Mouse (Mus musculus) midbrain, embryonic 16.5 days (tissue): ENCODE measurements around the gene Tmod3. TPM values are rescaled to one million over a fixed set of nuclear protein-coding genes. Genes with fewer than 3 reads are reported as not detected.
A peak's percentile ranks its signal among the peaks of the same experiment; 100 is the strongest.
"Not testable (repeated sequence)": the region's sequence is repeated elsewhere in the genome, so short reads cannot be mapped to it uniquely, and the experiment has no call there.

Experiments
- ATAC-seq: fragments of 200-750 bp; cut with Nextera tagmentation; 2 replicates; pipeline ENCODE4 v1.8.0; 2017; ENCODE audit warnings: moderate TSS enrichment
- H3K27ac ChIP-seq: fragments of 300-500 bp; sonication (generic); 2 replicates; pipeline ENCODE4 v1.5.1; 2014; ENCODE audit warnings: mild to moderate bottlenecking, low read length, mixed read lengths
- H3K27me3 ChIP-seq: fragments of 300-500 bp; sonication (generic); 2 replicates; pipeline ENCODE4 v1.6.1; 2014; ENCODE audit warnings: low read depth, low read length, mixed read lengths; ENCODE audit not compliant: control insufficient read depth, insufficient read depth
- H3K36me3 ChIP-seq: fragments of 300-500 bp; sonication (generic); 2 replicates; pipeline ENCODE4 v1.6.1; 2014; ENCODE audit warnings: mild to moderate bottlenecking, low read length, moderate library complexity, mixed read lengths; ENCODE audit not compliant: control insufficient read depth, insufficient read depth
- H3K4me1 ChIP-seq: fragments of 300-500 bp; sonication (generic); 2 replicates; pipeline ENCODE4 v1.6.1; 2014; ENCODE audit warnings: mild to moderate bottlenecking, low read length, mixed read lengths; ENCODE audit not compliant: control insufficient read depth, insufficient read depth
- H3K4me2 ChIP-seq: fragments of 300-500 bp; sonication (generic); 2 replicates; pipeline ENCODE4 v1.6.1; 2014; ENCODE audit warnings: mild to moderate bottlenecking, low read length, mixed read lengths
- H3K4me3 ChIP-seq: fragments of 300-500 bp; sonication (generic); 2 replicates; pipeline ENCODE4 v1.5.1; 2014; ENCODE audit warnings: low read depth, mild to moderate bottlenecking, low read length, moderate library complexity, mixed read lengths
- H3K9ac ChIP-seq: fragments of 300-500 bp; sonication (generic); 2 replicates; pipeline ENCODE4 v1.6.1; 2014; ENCODE audit warnings: low read depth, low read length, mixed read lengths
- H3K9me3 ChIP-seq: fragments of 300-500 bp; sonication (generic); replicated peaks from 2 replicates; pipeline ENCODE4 v1.6.1; 2014; ENCODE audit warnings: mild to moderate bottlenecking, low read length, mixed read lengths; ENCODE audit not compliant: control insufficient read depth, poor library complexity, severe bottlenecking
- WGBS: fragments of 180-500 bp; shearing (Covaris S2); extraction: QIAGEN DNeasy Blood & Tissue Kit; methylation state at CpG from one replicate; pipeline ENCODE4 v1.1.7; 2014; 5-methylcytosine and 5-hydroxymethylcytosine counted together
- polyA plus RNA-seq: library from polyadenylated mRNA; unstranded; fragments of >200 nt; fragmentation: Nextera tagmentation; extraction: Ambion mirVana; gene quantifications from 2 replicates; pipeline ENCODE4 v1.2.1, GENCODE M21; 2015

The Tmod3 gene
- polyA plus RNA-seq, 1 experiment from 2014 or later = 78.0 TPM

GRCm38 (mm10) chr9:75541497-75541896 lies 18.0 kb downstream of the Tmod3 start:
- H3K4me1 ChIP-seq = no peaks in the 10 kb centered on the region
- WGBS = 24% methylated on average over 5 of the region's 5 CpGs

DNA sequence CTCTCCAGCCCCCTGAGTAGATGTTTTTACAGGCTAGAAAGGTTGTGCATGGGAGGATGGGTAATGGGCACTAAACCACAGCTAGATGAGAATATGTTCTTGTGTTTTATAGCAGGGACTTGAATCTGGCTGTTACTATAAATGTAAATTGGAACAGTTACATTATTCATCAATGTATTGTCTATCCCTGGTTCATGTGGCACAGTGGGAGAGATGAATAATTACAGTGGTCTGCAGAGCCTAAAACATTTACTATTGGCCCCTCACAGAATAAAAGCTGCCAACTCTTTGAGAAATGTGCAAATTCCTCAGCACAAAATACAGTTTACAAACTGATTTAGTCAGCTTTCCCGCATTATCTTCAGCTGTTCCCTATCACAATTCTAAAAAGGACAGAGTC lies 23.0 kb downstream of the Tmod3 start:
- Histone ChIP-seq H3K36me3 (no peaks in the 10 kb centered on the region), H3K9ac (no peak overlapping the region), H3K4me1 (no peaks in the 10 kb centered on the region), H3K9me3 (no peaks in the 10 kb centered on the region), H3K4me3 (no peak overlapping the region), H3K27ac (no peak overlapping the region), H3K4me2 (no peak overlapping the region), H3K27me3 (no peaks in the 10 kb centered on the region)
- ATAC-seq = no peak
- WGBS = 74% methylated on average over 1 of the region's 1 CpGs

More at GRCm38 (mm10) chr9:75541497-75541896, 18.0 kb downstream of the Tmod3 start:
- Histone ChIP-seq H3K9ac (no peak overlapping the region), H3K9me3 (no peaks in the 10 kb centered on the region), H3K27ac (no peak overlapping the region), H3K4me3 (no peak overlapping the region), H3K4me2 (no peak overlapping the region), H3K36me3 (no peaks in the 10 kb centered on the region), H3K27me3 (no peaks in the 10 kb centered on the region)
- no peak for ATAC-seq

DNA sequence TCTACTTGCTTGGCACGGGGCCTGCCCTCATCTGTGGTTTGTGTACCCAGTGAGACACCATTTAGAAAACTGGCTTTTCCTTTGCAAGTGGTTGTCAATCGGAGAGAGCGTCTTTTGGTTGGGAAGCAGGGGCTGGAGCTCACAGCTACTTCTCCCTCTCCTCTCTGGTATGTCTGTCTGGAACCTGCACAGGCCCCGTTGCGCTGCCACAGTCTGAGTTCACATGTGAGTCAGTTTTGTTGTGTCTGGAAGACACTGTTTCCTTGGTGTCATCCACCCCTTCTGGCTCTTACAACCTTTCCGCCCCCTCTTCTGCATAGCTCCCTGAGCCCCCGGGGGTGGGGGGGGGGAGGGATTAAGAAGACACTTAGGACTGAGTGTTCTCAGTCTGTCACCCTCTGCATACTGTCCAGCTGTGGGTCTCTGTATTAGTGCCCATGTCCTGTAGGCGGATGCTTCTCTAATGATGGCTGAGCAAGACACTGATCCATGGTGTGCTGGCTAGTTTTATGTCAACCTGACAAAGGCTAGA lies 25.0 kb downstream of the Tmod3 start:
- H3K4me2 ChIP-seq = no peak overlapping the region
- no peak overlapping the region for H3K9ac ChIP-seq
- no peaks in the 10 kb centered on the region for H3K9me3 ChIP-seq
- H3K27ac ChIP-seq = no peak overlapping the region
- WGBS = 92% methylated on average over 8 of the region's 8 CpGs
- H3K36me3 ChIP-seq = no peaks in the 10 kb centered on the region
- ATAC-seq = no peak
- H3K4me3 ChIP-seq = no peak overlapping the region
- no peaks in the 10 kb centered on the region for H3K27me3 ChIP-seq
- no peaks in the 10 kb centered on the region for H3K4me1 ChIP-seq

GRCm38 (mm10) chr9:75532989-75533388 lies 26.5 kb downstream of the Tmod3 start:
- not testable (repeated sequence) for H3K4me1 ChIP-seq, H3K9me3 ChIP-seq, H3K4me3 ChIP-seq, H3K27ac ChIP-seq, H3K9ac ChIP-seq, H3K27me3 ChIP-seq, H3K4me2 ChIP-seq, ATAC-seq, H3K36me3 ChIP-seq
- WGBS = 78% methylated on average over 8 of the region's 9 CpGs

- H3K36me3 ChIP-seq = 0 out of 2 replicates have a peak, but pooled peaks cover under 1% of the 10 kb centered on the region
- 94% methylated on average over 7 of the region's 7 CpGs for WGBS
- H3K4me3 ChIP-seq = no peak overlapping the region
- ATAC-seq = no peak
- no peaks in the 10 kb centered on the region for H3K4me1 ChIP-seq
- no peak overlapping the region for H3K4me2 ChIP-seq
- no peak overlapping the region for H3K9ac ChIP-seq
- no peaks in the 10 kb centered on the region for H3K9me3 ChIP-seq
- no peak overlapping the region for H3K27ac ChIP-seq
- no peaks in the 10 kb centered on the region for H3K27me3 ChIP-seq
Observed at GRCm38 (mm10) chr9:75532461-75532860, 27.0 kb downstream of the Tmod3 start.

- Histone ChIP-seq H3K27ac (no peak overlapping the region), H3K9ac (no peak overlapping the region), H3K4me1 (no peaks in the 10 kb centered on the region), H3K9me3 (no peaks in the 10 kb centered on the region), H3K36me3 (0 out of 2 replicates have a peak, but pooled peaks cover 2% of the 10 kb centered on the region), H3K27me3 (no peaks in the 10 kb centered on the region), H3K4me2 (no peak overlapping the region), H3K4me3 (no peak overlapping the region)
- no peak for ATAC-seq
- WGBS = 74% methylated on average over 5 of the region's 5 CpGs
Observed at GRCm38 (mm10) chr9:75529358-75529757, 30.1 kb downstream of the Tmod3 start.

DNA sequence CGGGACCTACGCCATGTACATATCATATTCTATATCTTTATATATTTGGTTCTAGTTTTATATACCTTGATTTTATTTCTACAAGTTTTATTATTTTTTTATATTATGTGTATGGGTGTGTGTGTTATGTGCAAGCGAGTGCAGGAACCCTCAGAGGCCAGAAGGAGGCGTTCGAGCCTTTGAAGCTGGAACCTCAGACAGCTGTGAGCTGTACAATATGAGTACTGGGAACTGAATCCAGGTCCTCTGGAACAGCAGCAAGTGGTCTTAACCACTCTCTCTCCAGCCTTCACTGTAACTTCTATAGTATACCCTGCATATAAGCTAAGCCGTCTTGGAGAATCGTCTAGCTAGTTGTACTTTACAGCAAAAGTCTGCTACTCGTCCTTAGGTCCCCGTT lies 31.4 kb downstream of the Tmod3 start:
- no peak overlapping the region for H3K4me2 ChIP-seq
- no peaks in the 10 kb centered on the region for H3K9me3 ChIP-seq
- 96% methylated on average over 9 of the region's 9 CpGs for WGBS
- H3K27ac ChIP-seq = no peak overlapping the region
- H3K9ac ChIP-seq = no peak overlapping the region
- no peak for ATAC-seq
- 0 out of 2 replicates have a peak, but pooled peaks cover 2% of the 10 kb centered on the region for H3K36me3 ChIP-seq
- H3K4me1 ChIP-seq = no peaks in the 10 kb centered on the region
- H3K27me3 ChIP-seq = no peaks in the 10 kb centered on the region
- no peak overlapping the region for H3K4me3 ChIP-seq

DNA sequence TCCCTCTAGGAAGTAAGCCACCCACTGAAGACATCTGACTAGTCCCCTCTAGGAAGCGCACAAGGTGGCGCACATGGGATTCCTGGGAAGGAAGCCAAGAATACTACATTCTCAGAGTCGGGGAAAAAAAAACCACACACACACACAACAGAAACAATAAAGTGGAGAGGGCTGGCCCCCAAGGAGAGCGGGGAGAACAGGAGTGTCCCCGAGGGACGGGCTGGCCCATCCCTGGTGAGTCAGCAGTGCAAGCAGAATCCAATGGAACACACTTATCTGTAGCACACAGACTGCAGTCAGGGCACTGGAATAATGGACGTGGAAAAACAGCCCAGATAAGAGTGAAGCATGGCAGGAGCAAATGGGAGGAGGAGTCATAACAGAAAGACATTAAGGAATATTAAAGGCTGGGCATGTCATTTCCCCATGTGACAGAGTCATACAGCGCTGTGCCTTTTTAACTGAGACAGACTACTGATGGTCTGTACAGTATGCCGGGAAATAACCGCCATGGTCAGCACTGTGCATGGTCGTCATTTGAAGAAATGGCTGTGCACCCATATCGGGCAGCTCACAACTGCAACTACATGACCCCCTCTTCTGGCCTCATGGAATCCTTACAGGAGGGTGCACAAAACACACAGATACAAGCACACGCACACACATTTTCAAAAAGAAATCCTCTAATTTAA lies 31.9 kb downstream of the Tmod3 start:
- H3K36me3 ChIP-seq = 0 out of 2 replicates have a peak, but pooled peaks cover 2% of the 10 kb centered on the region
- H3K4me2 ChIP-seq = no peak overlapping the region
- peak; percentile 21; the same call in 1 of the 2 replicates for ATAC-seq
- H3K9ac ChIP-seq = no peak overlapping the region
- H3K27ac ChIP-seq = no peak overlapping the region
- no peak overlapping the region for H3K4me3 ChIP-seq
- no peaks in the 10 kb centered on the region for H3K4me1 ChIP-seq
- H3K27me3 ChIP-seq = no peaks in the 10 kb centered on the region
- WGBS = 81% methylated on average over 13 of the region's 13 CpGs
- no peaks in the 10 kb centered on the region for H3K9me3 ChIP-seq

GRCm38 (mm10) chr9:75523646-75524045 lies 35.8 kb downstream of the Tmod3 start:
- Histone ChIP-seq H3K9me3 (no peaks in the 10 kb centered on the region), H3K4me3 (no peak overlapping the region), H3K4me1 (no peaks in the 10 kb centered on the region), H3K9ac (no peak overlapping the region), H3K36me3 (peaks cover 4% of the 10 kb centered on the region; the same call in 1 of the 2 replicates), H3K27me3 (no peaks in the 10 kb centered on the region), H3K4me2 (no peak overlapping the region), H3K27ac (no peak overlapping the region)
- 39% methylated on average over 6 of the region's 6 CpGs for WGBS
- no peak for ATAC-seq
